Mouse (Mus musculus) embryonic fibroblast, embryonic 13.5 days (primary cell): ENCODE data around the gene Pde4d. TPM values are rescaled to one million over a fixed set of nuclear protein-coding genes. Genes with fewer than 3 reads are reported as not detected.

ENCODE experiments used
- H3K27ac ChIP-seq: 2 replicates; pipeline ENCODE4 v1.5.1; 2012; ENCODE audit warnings: low read length, control low read depth, inconsistent platforms; ENCODE audit not compliant: insufficient read depth
- H3K4me1 ChIP-seq: 2 replicates; pipeline ENCODE4 v1.6.1; 2011; ENCODE audit warnings: low read length; ENCODE audit not compliant: control insufficient read depth, insufficient read depth
- H3K4me3 ChIP-seq: 2 replicates; pipeline ENCODE4 v1.5.1; 2011; ENCODE audit warnings: mild to moderate bottlenecking, control low read depth, low read length; ENCODE audit not compliant: insufficient read depth
- CTCF ChIP-seq: IDR thresholded peaks from 2 replicates; pipeline ENCODE4 v1.5.1; 2011; ENCODE audit warnings: mild to moderate bottlenecking, control low read depth, low read length, moderate library complexity, borderline replicate concordance; ENCODE audit not compliant: insufficient read depth
- POLR2A ChIP-seq: IDR thresholded peaks from 2 replicates; pipeline ENCODE4 v1.6.1; 2011; ENCODE audit warnings: low read depth, mild to moderate bottlenecking, control low read depth, low read length, moderate library complexity
- polyA plus RNA-seq: library from polyadenylated mRNA; stranded (reverse); fragments of >200 nt; gene quantifications from 2 replicates; pipeline ENCODE4 v1.2.4, GENCODE M21; 2011; ENCODE audit warnings: low read depth; ENCODE audit not compliant: missing spikeins, insufficient read length

Pde4d gene
- polyA plus RNA-seq, 1 experiment: 26.9 TPM

DNA sequence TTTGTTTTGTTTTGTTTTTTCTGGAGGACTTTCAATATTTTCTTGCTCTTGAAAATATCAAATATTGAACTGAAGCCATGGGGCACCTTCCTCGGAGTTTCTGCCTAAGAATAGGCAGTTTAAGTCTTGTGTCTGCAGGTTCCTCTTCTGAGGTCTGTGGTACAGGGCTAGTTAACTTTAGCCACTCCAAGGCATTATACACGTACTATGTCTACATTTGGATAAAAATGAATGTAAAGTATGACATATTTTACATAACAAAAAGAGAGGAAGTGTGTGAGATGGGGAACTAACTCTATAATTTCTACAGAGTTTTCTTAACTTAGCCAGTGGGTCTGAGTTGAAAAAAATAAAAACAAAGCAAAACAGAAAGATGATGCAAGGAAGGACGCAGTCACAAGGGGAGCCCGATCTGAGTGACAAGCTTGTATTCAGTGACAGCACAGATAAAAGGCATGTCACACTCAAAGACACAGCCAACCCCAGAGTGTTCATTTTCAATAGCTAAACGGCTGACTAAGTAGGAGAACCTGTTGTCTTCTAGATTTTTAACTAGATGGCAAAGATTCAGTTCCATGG is 812.0 kb downstream of the Pde4d start:
- H3K4me3 ChIP-seq: peak overlapping the region; percentile 51
- TF ChIP-seq POLR2A: no peak
- no peak for TF ChIP-seq CTCF
- H3K27ac ChIP-seq: no peak overlapping the region
- H3K4me1 ChIP-seq: peaks cover 6% of the 10 kb centered on the region

GRCm38 (mm10) chr13:109262501-109262900 is 812.8 kb downstream of the Pde4d start:
- Histone ChIP-seq H3K27ac (no peak overlapping the region), H3K4me3 (peak overlapping the region; percentile 11; the same call in 1 of the 2 replicates), H3K4me1 (peaks cover 6% of the 10 kb centered on the region)
- TF ChIP-seq POLR2A (no peak), CTCF (no peak)

GRCm38 (mm10) chr13:109263833-109264232 is 814.1 kb downstream of the Pde4d start:
- no peak overlapping the region for H3K4me3 ChIP-seq
- H3K27ac ChIP-seq: no peak overlapping the region
- H3K4me1 ChIP-seq: peaks cover 9% of the 10 kb centered on the region
- TF ChIP-seq CTCF: no peak
- TF ChIP-seq POLR2A: no peak

- TF ChIP-seq CTCF (no peak), POLR2A (no peak)
- H3K4me3 ChIP-seq: no peak overlapping the region
- no peak overlapping the region for H3K27ac ChIP-seq
- peaks cover 4% of the 10 kb centered on the region; the same call in 1 of the 2 replicates for H3K4me1 ChIP-seq
These were observed 818.5 kb downstream of the Pde4d start for GRCm38 (mm10) chr13:109268253-109268652.

GRCm38 (mm10) chr13:109268659-109269322 is 819.0 kb downstream of the Pde4d start:
- TF ChIP-seq POLR2A: no peak
- no peak for TF ChIP-seq CTCF
- H3K4me1 ChIP-seq: peaks cover 4% of the 10 kb centered on the region; the same call in 1 of the 2 replicates

GRCm38 (mm10) chr13:109274869-109275268 is 825.1 kb downstream of the Pde4d start:
- Histone ChIP-seq H3K27ac (no peak overlapping the region), H3K4me3 (no peak overlapping the region), H3K4me1 (no peaks in the 10 kb centered on the region)
- TF ChIP-seq POLR2A (no peak), CTCF (no peak)

More at GRCm38 (mm10) chr13:109268659-109269322, 819.0 kb downstream of the Pde4d start:
- 0 out of 2 replicates have a peak overlapping the region, but pooled peaks have one; percentile 6 for H3K27ac ChIP-seq
- no peak overlapping the region for H3K4me3 ChIP-seq

DNA sequence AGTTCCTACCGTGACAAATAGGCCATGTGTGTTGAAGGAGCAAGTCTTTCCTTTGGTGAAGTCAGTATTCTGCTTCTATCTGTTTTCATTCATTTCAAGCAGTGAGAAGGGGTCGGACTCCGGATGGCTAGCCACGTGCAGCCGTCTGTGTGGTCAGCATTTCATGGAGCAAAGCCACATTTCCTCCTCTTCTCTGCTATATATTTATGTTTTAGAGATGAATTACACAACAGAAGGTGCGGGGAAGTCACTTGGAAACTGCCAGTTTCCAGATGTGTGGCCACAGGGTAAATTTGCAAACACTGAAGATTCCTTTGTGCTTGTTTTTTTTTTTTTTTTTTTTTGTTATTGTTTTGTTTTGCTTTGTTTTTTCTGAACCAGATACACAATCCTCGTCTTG is 828.0 kb downstream of the Pde4d start:
- no peak overlapping the region for H3K4me3 ChIP-seq
- TF ChIP-seq POLR2A: no peak
- no peak for TF ChIP-seq CTCF
- H3K4me1 ChIP-seq: no peaks in the 10 kb centered on the region
- no peak overlapping the region for H3K27ac ChIP-seq

DNA sequence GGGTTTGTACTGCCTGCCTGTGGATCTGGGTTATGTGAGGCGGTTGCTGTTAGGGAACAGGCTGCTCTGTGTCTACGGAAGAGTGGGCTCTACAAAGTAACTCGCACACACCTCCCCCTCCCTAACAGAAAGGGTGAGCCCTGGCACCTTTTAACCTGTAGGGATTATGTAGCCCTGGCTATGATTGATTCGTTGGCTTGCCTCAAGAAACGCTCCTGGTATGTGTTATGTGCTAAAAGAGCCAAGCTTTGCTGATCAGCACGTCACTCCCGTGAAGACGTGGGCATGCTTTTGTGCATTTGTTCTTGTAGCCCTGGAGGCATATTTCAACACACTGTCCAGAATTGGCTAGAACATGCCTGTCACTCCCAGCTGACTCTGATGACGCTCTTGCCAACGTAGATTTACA is 828.8 kb downstream of the Pde4d start:
- H3K4me3 ChIP-seq: no peak overlapping the region
- no peaks in the 10 kb centered on the region for H3K4me1 ChIP-seq
- TF ChIP-seq POLR2A (no peak), CTCF (no peak)
- H3K27ac ChIP-seq: no peak overlapping the region

GRCm38 (mm10) chr13:109279211-109279610 is 829.5 kb downstream of the Pde4d start:
- H3K27ac ChIP-seq: no peak overlapping the region
- no peak overlapping the region for H3K4me3 ChIP-seq
- no peak for TF ChIP-seq POLR2A
- TF ChIP-seq CTCF: no peak
- H3K4me1 ChIP-seq: no peaks in the 10 kb centered on the region

GRCm38 (mm10) chr13:109280433-109280832 is 830.7 kb downstream of the Pde4d start:
- no peak overlapping the region for H3K27ac ChIP-seq
- H3K4me3 ChIP-seq: no peak overlapping the region
- H3K4me1 ChIP-seq: no peaks in the 10 kb centered on the region
- TF ChIP-seq CTCF: no peak
- no peak for TF ChIP-seq POLR2A
